Mouse (Mus musculus): ENCODE data around the gene Itk.

The Itk gene

GRCm38 (mm10) chr11:46393413-46393812 lies 4.1 kb upstream of the Itk start:
- no peak for DNase-seq (ENCODE audit: extremely low spot score)

GRCm38 (mm10) chr11:46392890-46393289 lies 3.6 kb upstream of the Itk start:
- DNase-seq (ENCODE audit: extremely low spot score): no peak

GRCm38 (mm10) chr11:46390621-46391020 lies 1.3 kb upstream of the Itk start:
- DNase-seq (ENCODE audit: extremely low spot score): no peak

- no peak for DNase-seq (ENCODE audit: extremely low spot score)
Measured at GRCm38 (mm10) chr11:46388438-46388837, 877 bp downstream of the Itk start.

- DNase-seq (ENCODE audit: extremely low spot score): no peak
Measured at GRCm38 (mm10) chr11:46387061-46387460, 2.3 kb downstream of the Itk start.

- no peak for DNase-seq (ENCODE audit: extremely low spot score)
Measured at GRCm38 (mm10) chr11:46386556-46386955, 2.8 kb downstream of the Itk start.

- DNase-seq (ENCODE audit: extremely low spot score): no peak
Measured at GRCm38 (mm10) chr11:46384925-46385324, 4.4 kb downstream of the Itk start.

DNA sequence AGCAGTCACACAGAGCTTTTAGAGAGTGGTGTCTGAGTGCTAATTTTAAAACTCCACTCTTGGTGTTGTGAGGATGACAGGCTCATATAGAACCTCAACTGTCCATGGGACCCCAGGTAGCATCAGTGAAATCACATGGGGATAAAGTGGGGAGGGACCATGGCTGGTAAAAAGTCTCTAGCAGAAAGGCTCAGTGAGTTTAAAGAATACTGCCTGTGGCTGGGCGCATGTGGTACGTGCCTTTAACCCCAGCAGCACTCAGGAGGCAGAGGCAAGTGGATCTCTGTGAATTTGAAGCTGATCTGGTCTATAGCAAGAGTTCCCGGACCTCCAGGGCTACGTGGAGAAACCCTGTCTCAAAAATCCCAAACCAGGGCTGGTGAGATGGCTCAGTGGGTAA lies 6.8 kb downstream of the Itk start:
- no peak for DNase-seq (ENCODE audit: extremely low spot score)

DNA sequence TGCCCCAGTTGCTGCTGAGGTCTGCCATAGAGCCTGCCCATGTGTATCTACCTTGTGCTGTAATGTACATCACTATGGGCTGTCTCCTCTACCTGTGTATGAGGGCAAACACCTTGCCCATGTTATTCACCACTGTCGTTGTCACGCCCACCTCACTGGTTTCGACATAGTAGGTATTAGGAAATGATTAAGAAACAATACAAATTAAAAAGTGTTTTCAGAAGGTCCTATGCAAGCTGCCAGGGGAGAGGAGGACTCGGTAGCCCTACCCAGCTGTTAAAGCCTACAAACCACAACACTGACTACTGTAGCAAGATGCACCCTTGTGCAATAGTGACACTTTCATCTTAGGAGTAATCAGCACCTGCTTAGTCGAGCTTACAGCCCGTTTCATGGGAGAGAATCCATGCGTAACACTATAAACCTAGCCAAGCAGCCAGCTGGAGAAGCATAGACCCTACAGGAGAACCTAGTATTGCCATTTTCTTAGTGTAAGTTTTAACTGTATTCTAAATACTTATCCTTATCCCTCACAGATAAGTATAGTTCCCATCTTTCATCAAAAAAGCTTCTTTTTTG lies 9.1 kb downstream of the Itk start:
- DNase-seq (ENCODE audit: extremely low spot score): no peak

DNA sequence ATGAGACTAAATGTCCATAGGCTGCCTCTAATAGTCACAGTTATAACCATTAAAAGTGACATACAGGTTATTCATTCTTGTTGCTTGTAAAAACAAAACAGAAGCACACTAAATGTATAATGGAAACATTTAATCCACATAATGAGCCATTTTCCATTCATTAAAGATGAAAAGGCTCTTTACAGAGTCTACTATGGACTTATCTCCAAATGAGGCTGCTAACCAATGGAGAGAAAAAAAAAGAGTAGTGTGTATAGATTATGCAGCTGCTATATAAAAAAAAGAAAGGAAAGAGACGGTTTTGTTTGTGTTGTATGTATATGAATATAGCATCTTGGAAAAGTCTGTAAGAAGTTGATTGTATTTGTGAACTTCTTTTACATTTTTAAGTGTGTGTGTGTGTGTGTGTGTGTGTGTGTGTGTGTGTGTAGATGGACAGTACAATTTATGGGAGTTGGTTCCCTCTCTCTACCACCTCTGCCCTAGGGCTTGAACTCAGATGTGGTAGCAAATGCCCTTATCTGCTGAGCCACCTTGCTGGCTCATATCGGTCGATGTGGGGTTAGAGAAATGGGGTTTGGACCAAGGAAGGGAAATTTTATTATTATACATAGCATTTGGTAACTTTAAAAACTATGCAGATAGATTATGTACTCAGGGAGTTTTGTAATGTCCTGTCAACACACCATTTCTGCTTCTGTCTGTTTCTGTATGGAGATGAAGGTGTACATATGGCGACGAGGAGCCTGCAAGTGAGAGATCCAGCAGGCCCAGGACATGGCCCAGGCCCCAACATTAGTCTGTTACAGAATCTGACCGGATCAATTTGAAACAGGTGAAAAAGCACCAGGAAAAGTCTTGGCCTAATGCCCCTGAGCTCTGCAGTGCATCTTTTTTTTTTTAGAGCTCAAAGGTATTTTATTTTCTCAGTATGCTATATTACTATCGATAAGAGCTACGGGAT lies 11.2 kb downstream of the Itk start:
- DNase-seq (ENCODE audit: extremely low spot score): no peak

DNA sequence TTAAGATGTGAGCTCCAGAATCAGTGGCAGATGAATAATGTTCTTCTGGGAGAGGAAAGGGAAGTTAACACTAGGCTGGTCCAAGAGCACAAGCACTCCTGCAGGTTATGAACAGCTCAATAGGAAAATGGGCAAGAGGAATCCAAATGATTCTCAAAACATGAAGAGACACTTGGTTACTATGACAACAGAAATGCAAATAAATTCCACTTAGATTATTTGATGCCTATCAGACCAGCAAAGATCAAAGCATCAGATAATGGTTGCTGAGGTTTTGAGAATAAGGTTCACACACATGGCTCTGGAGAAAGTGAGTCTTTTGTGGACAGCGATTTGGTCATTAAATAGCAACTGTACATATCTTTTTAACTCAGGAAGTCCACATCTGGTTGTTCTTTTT lies 12.0 kb downstream of the Itk start:
- no peak for DNase-seq (ENCODE audit: extremely low spot score)

DNA sequence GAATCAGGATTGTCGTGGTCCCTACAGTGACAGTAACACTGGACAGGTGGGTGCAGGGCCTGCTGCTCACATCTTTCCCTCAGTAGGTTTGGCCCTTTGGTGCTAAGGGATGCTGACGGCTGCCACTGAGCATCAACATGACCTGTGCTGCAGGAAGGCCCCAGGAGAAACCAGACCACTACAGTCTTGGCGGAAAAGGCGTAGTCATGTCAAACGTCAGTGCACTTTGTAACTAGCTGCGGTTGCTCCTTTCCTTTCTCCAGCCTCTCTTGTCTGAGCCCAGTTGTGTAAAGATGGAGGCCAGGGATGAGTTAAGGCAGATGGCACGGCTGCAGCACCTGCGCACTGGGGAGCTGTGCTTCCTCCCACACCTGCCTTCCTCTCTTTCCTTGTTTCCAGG lies 14.3 kb downstream of the Itk start:
- DNase-seq (ENCODE audit: extremely low spot score): no peak

- no peak for DNase-seq (ENCODE audit: extremely low spot score)
Measured at GRCm38 (mm10) chr11:46373071-46374030, 16.0 kb downstream of the Itk start.

- DNase-seq (ENCODE audit: extremely low spot score): no peak
Measured at GRCm38 (mm10) chr11:46372331-46372953, 16.9 kb downstream of the Itk start.

- no peak for DNase-seq (ENCODE audit: extremely low spot score)
Measured at GRCm38 (mm10) chr11:46371250-46371649, 18.1 kb downstream of the Itk start.

DNA sequence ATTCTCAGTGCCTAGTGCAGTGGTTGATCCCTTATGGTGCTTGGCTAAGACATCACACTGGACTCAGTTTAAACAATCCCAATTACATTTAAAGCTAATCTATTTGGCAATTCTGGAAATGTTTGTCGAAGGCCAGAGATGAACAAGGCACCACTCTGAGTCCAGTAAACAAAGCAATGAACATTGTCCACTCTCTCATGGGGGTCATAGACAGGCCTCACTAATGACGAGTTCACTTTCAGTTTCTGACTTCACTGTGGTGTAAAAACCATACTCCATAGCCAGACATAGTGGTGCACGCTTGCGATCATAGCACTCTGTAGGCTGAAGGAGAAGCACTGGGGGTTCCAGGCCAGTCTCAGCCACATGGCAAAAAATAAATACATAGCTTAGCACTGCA lies 18.9 kb downstream of the Itk start:
- DNase-seq (ENCODE audit: extremely low spot score): no peak

- DNase-seq (ENCODE audit: extremely low spot score): no peak
Measured at GRCm38 (mm10) chr11:46366357-46366756, 23.0 kb downstream of the Itk start.

- no peak for DNase-seq (ENCODE audit: extremely low spot score)
Measured at GRCm38 (mm10) chr11:46365744-46366143, 23.6 kb downstream of the Itk start.

DNA sequence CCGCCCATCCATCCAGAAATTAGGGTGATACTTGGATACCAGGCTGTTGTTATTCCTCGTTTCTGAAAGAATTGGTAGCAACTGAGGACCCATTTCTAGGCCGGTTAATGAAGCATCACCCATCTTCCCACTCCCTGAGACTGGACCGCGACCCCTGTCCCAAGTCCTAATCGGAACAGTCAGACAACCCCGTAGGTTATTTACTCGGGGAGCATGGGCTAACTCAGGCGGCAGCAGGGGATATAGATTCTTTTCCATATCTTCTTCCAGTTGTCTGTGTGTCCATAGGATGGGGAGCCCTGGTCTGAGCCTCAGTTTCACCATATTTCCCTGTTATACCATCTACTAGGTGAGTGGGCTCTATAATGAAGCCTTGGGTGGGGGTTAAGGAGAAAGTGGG lies 25.5 kb downstream of the Itk start:
- DNase-seq (ENCODE audit: extremely low spot score): no peak

- DNase-seq (ENCODE audit: extremely low spot score): no peak
Measured at GRCm38 (mm10) chr11:46362061-46363022, 27.0 kb downstream of the Itk start.

Data from embryo, embryonic 9.5 days (tissue).